Mouse (Mus musculus) kidney, adult 2 months (tissue): ENCODE data around the gene Hipk2. TPM values are rescaled to one million over a fixed set of nuclear protein-coding genes. Genes with fewer than 3 reads are reported as not detected.

Source experiments
- DNase-seq: peaks from one replicate; pipeline ENCODE4 v3.0.0; 2021
- H3K27ac ChIP-seq: fragments of 200-500 bp; 2 replicates; pipeline ENCODE4 v1.5.1; 2012; ENCODE audit warnings: low read depth, low read length, control low read depth, inconsistent platforms; ENCODE audit not compliant: insufficient read depth
- H3K27me3 ChIP-seq: fragments of 200-500 bp; replicated peaks from 2 replicates; pipeline ENCODE4 v1.6.1; 2012; ENCODE audit warnings: mild to moderate bottlenecking, moderate library complexity, low read length, inconsistent platforms; ENCODE audit not compliant: control insufficient read depth, insufficient read depth
- H3K36me3 ChIP-seq: fragments of 200-500 bp; 2 replicates; pipeline ENCODE4 v1.6.1; 2012; ENCODE audit warnings: mild to moderate bottlenecking, moderate library complexity, low read length, inconsistent platforms; ENCODE audit not compliant: control insufficient read depth, insufficient read depth
- H3K4me1 ChIP-seq: fragments of 200-500 bp; 2 replicates; pipeline ENCODE4 v1.6.1; 2011; ENCODE audit warnings: low read length; ENCODE audit not compliant: control insufficient read depth, insufficient read depth
- H3K4me3 ChIP-seq: fragments of 200-500 bp; 2 replicates; pipeline ENCODE4 v1.5.1; 2011; ENCODE audit warnings: mild to moderate bottlenecking, low read depth, low read length, control low read depth; ENCODE audit not compliant: insufficient read depth
- CTCF ChIP-seq: fragments of 200-500 bp; conservative IDR thresholded peaks from 2 replicates; pipeline ENCODE4 v1.5.1; 2011; ENCODE audit warnings: low read depth, mild to moderate bottlenecking, control low read depth, low read length, moderate library complexity, mixed read lengths; ENCODE audit not compliant: insufficient read depth, insufficient read length
- POLR2A ChIP-seq: fragments of 200-500 bp; IDR thresholded peaks from one replicate; pipeline ENCODE4 v1.6.1; 2011; ENCODE audit warnings: low read depth, low read length, control low read depth
- WGBS: fragments of 180-500 bp; shearing (Covaris S2); methylation state at CpG from one replicate; pipeline ENCODE4 v1.1.7; 2018; 5-methylcytosine and 5-hydroxymethylcytosine counted together
- polyA plus RNA-seq: library from polyadenylated mRNA; depleted of rRNA; stranded (reverse); fragments of >200 nt; gene quantifications from 2 replicates; pipeline ENCODE4 v1.2.3, GENCODE M21; 2012

Hipk2 gene
- polyA plus RNA-seq, 1 experiment: 46.4 TPM

DNA sequence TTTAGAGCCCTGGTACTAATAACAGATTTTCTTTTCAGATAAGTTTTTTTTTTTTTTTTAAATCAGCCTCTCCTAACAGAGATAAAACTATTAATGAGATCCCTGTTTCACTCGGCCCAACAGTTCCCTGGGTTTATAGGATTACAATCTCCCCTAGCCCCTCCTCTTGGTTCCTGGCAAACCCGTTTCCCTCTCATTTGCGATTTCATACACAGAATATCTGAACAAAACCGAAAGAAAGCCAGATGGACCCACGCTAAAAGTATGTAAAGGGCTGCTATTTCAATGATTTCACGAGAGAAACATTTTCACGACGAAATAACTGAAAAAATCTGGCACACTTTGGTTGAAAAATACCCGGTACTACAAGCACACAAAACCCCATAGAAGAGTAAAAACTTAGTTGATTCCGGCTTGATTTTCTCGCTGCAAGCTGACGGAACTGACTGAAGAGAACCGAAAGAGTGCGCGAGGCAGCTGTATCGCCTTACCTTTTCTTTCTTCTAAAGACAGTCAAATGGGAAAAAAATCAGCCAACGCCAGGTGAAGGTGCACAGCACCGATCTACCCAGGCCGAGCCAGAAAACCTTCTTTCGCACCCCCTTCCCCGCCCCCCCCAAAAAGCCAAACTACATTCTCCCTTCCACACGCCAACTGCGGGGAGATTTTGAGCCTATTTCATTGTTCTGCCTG lies 1.3 kb downstream of the Hipk2 start:
- H3K27ac ChIP-seq: peak overlapping the region; percentile 96
- no peak for TF ChIP-seq POLR2A
- TF ChIP-seq CTCF: no peak
- under 1% methylated on average over 23 of the region's 23 CpGs for WGBS
- H3K36me3 ChIP-seq: no peaks in the 10 kb centered on the region
- peak overlapping the region; percentile 58 for H3K4me3 ChIP-seq
- peak; percentile 51 for DNase-seq
- peaks cover 28% of the 10 kb centered on the region for H3K4me1 ChIP-seq
- no peaks in the 10 kb centered on the region for H3K27me3 ChIP-seq

GRCm38 (mm10) chr6:38874035-38874434 lies 1.9 kb downstream of the Hipk2 start:
- WGBS: under 1% methylated on average over 8 of the region's 8 CpGs
- peak overlapping the region; percentile 81 for H3K27ac ChIP-seq
- H3K4me3 ChIP-seq: peak overlapping the region; percentile 58
- no peaks in the 10 kb centered on the region for H3K36me3 ChIP-seq
- no peaks in the 10 kb centered on the region for H3K27me3 ChIP-seq
- TF ChIP-seq POLR2A (no peak), CTCF (peak; percentile 22; the same call in 1 of the 2 replicates)
- peaks cover 28% of the 10 kb centered on the region for H3K4me1 ChIP-seq
- peak; percentile 84 for DNase-seq

DNA sequence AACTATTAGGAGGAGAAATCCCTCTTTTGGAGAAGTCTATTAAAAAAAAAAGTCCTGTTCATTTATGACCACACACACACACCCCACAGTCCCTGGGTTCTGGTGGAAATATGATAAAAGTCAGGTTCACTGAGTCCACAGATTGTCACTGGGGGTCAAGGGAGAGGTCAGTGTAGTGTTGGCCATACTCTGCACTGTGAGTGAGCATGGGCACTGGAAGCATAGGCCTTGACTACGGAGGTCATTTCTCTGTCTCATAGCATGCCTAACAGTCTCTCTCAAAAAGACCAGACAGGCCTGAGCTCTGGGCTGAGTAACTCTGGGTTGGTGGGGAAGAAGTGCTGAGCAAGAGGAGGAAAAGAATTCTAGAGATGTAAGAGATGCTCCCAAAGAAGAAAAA lies 2.6 kb downstream of the Hipk2 start:
- no peak overlapping the region for H3K4me3 ChIP-seq
- 24% methylated on average over 1 of the region's 1 CpGs for WGBS
- no peaks in the 10 kb centered on the region for H3K36me3 ChIP-seq
- TF ChIP-seq CTCF: no peak
- TF ChIP-seq POLR2A: no peak
- DNase-seq: no peak
- H3K27me3 ChIP-seq: no peaks in the 10 kb centered on the region
- H3K27ac ChIP-seq: peak overlapping the region; percentile 61
- peaks cover 28% of the 10 kb centered on the region for H3K4me1 ChIP-seq

- DNase-seq: peak; percentile 59
- no peaks in the 10 kb centered on the region for H3K27me3 ChIP-seq
- WGBS: 15% methylated on average over 7 of the region's 7 CpGs
- no peak overlapping the region for H3K4me3 ChIP-seq
- peaks cover 44% of the 10 kb centered on the region for H3K4me1 ChIP-seq
- peak overlapping the region; percentile 43; the same call in 1 of the 2 replicates for H3K27ac ChIP-seq
- TF ChIP-seq CTCF (no peak), POLR2A (no peak)
- H3K36me3 ChIP-seq: no peaks in the 10 kb centered on the region
These were observed 4.9 kb downstream of the Hipk2 start for GRCm38 (mm10) chr6:38871051-38871450.

DNA sequence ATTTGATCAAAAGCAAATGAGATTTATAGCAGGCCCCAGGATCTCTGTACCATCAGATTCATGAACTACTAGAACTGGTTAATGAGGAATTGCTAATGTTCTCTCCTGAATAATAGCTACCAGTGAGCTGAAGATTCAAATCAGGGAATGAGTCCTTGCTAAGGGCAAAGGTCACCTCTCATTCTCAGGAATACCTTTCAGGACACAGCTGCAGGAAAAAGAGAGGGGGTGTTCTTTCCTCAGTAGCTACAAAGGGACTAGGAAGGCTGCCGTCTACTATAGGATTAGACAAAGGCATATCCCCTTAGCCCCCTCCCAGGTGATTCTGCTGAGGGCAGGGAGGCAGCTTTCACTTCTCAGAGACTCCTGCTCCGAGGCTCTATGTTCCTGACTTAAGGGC lies 5.9 kb downstream of the Hipk2 start:
- no peak for TF ChIP-seq CTCF
- Histone ChIP-seq H3K27me3 (no peaks in the 10 kb centered on the region), H3K4me1 (peaks cover 52% of the 10 kb centered on the region), H3K36me3 (no peaks in the 10 kb centered on the region), H3K27ac (peak overlapping the region; percentile 75), H3K4me3 (no peak overlapping the region)
- 24% methylated on average over 2 of the region's 2 CpGs for WGBS
- peak; percentile 69 for DNase-seq

- H3K27me3 ChIP-seq: no peaks in the 10 kb centered on the region
- H3K4me1 ChIP-seq: peaks cover 59% of the 10 kb centered on the region
- H3K4me3 ChIP-seq: no peak overlapping the region
- no peak overlapping the region for H3K27ac ChIP-seq
- no peak for DNase-seq
- TF ChIP-seq CTCF (no peak), POLR2A (no peak)
- no peaks in the 10 kb centered on the region for H3K36me3 ChIP-seq
- WGBS: 54% methylated on average over 1 of the region's 1 CpGs
These were observed 7.0 kb downstream of the Hipk2 start for GRCm38 (mm10) chr6:38868974-38869373.

DNA sequence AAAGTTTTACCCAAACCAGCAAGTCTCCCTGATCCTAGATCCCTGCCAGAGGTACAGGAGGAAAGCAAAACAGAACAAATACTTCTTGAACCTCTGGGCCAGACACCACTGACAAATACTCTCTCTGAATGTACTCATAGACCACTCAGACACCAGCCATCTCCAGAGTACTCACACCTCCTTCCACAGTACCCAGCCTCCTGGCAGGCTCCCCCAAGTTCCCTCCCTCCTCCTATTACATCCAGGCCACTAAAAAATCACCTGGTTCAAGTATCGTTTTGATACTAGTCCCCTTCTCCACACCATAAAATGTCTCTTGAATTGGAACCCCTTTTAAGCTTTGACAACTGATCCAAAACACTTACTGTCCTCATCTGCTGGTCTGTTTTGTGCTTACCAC lies 8.7 kb downstream of the Hipk2 start:
- DNase-seq: no peak
- peaks cover 50% of the 10 kb centered on the region for H3K4me1 ChIP-seq
- 27% methylated on average over 1 of the region's 1 CpGs for WGBS

GRCm38 (mm10) chr6:38866761-38867160 lies 9.2 kb downstream of the Hipk2 start:
- peak overlapping the region; percentile 4; the same call in 1 of the 2 replicates for H3K27ac ChIP-seq
- DNase-seq: peak; percentile 56
- no peaks in the 10 kb centered on the region for H3K36me3 ChIP-seq
- WGBS: 22% methylated on average over 2 of the region's 2 CpGs
- H3K27me3 ChIP-seq: no peaks in the 10 kb centered on the region
- no peak overlapping the region for H3K4me3 ChIP-seq
- TF ChIP-seq POLR2A: no peak
- TF ChIP-seq CTCF: no peak
- H3K4me1 ChIP-seq: peaks cover 47% of the 10 kb centered on the region

More for the DNA sequence above, 8.7 kb downstream of the Hipk2 start:
- H3K4me3 ChIP-seq: no peak overlapping the region
- no peaks in the 10 kb centered on the region for H3K36me3 ChIP-seq
- H3K27ac ChIP-seq: peak overlapping the region; percentile 4
- TF ChIP-seq POLR2A (no peak), CTCF (no peak)
- no peaks in the 10 kb centered on the region for H3K27me3 ChIP-seq
